Mouse (Mus musculus): ENCODE measurements around the gene Nt5c. TPM values are rescaled to one million over a fixed set of nuclear protein-coding genes. Genes with fewer than 3 reads are reported as not detected.
"Not testable (repeated sequence)": the region's sequence is repeated elsewhere in the genome, so short reads cannot be mapped to it uniquely, and the experiment has no call there.

Gene Nt5c
- total RNA-seq, 1 experiment, result 50.5 TPM

DNA sequence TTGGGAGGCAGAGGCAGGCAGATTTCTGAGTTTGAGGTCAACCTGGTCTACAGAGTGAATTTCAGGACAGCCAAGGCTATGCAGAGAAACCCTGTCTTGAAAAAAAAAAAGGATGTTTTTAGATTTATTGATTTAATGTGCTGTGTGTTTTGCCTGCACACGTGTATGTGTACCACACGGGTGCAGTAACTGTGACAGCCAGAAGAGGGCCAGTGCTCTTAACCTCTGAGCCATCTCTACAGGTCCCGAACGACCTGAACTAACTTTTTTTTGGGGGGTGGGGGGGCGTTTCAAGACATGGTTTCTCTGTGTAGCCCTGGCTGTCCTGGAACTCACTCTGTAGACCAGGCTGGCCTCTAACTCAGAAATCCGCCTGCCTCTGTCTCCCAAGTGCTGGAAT is 36.8 kb downstream of the Nt5c start:
- H3K36me3 ChIP-seq (ENCODE audit: control insufficient read depth, insufficient read depth, low read length, poor library complexity, severe bottlenecking); H3K4me3 ChIP-seq (ENCODE audit: insufficient read depth in 1 of 2, low read depth in 1 of 2, low read length in 2 of 2, poor library complexity in 1 of 2, severe bottlenecking in 1 of 2); DNase-seq (ENCODE audit: low read depth, low spot score); H3K9ac ChIP-seq (ENCODE audit: insufficient read depth, low read depth, low read length, poor library complexity, severe bottlenecking); H3K27ac ChIP-seq (ENCODE audit: insufficient read depth, low read depth, low read length, poor library complexity, severe bottlenecking); H3K4me1 ChIP-seq (ENCODE audit: control insufficient read depth in 2 of 2, insufficient read depth in 2 of 2, low read length in 2 of 2, poor library complexity in 1 of 2); H3K9me3 ChIP-seq (ENCODE audit: control insufficient read depth, insufficient read depth, low read depth, low read length); in situ Hi-C loops (cut with MboI; ENCODE audit: low sequenced_read_pairs in 2 of 2, unreplicated experiment in 2 of 2): not testable (repeated sequence)
- TF ChIP-seq ZNF384 (IDR thresholded peaks at IDR 0.05; ENCODE audit: low read depth, low read length), result 0 out of 2 replicates have a peak, but pooled peaks have one; percentile 7

DNA sequence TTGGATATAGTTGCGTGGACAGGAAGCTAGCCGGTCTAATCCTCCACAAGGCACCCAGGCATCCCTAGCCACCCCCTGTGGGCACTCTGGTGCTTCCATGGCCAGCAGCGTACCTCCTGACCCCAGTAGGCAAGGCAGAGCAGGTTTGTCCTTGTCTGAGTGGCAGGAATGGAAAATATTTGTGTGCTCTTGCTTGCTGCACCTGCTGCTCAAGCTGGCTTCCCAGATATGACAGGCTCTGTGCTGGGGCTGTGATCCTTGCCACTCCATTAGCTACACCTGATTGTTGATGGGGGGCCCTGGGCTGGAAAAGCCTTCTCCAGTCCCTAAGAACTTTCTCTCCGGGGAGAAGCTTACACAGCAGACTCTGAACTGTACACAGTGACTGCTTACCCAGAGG is 38.4 kb downstream of the Nt5c start:
- no peak overlapping the region for H3K4me3 ChIP-seq (ENCODE audit: insufficient read depth in 1 of 2, low read depth in 1 of 2, low read length in 2 of 2, poor library complexity in 1 of 2, severe bottlenecking in 1 of 2)
- in situ Hi-C loops (cut with MboI; ENCODE audit: low sequenced_read_pairs in 2 of 2, unreplicated experiment in 2 of 2), result no loop called here
- no peak overlapping the region for H3K9ac ChIP-seq (ENCODE audit: insufficient read depth, low read depth, low read length, poor library complexity, severe bottlenecking)
- DNase-seq (ENCODE audit: low read depth, low spot score), result no peak
- H3K9me3 ChIP-seq (ENCODE audit: control insufficient read depth, insufficient read depth, low read depth, low read length), result no peaks in the 10 kb centered on the region
- H3K36me3 ChIP-seq (ENCODE audit: control insufficient read depth, insufficient read depth, low read length, poor library complexity, severe bottlenecking), result no peaks in the 10 kb centered on the region
- H3K4me1 ChIP-seq (ENCODE audit: control insufficient read depth in 2 of 2, insufficient read depth in 2 of 2, low read length in 2 of 2, poor library complexity in 1 of 2), result peaks cover 2 to 7% of the 10 kb centered on the region in 2 experiments; a peak in 1 of 4 replicates
- no peak for TF ChIP-seq ZNF384 (IDR thresholded peaks at IDR 0.05; ENCODE audit: low read depth, low read length)
- TF ChIP-seq ZC3H11A (IDR thresholded peaks at IDR 0.05; ENCODE audit: borderline replicate concordance, low read depth, low read length), result no peak
- no peak for TF ChIP-seq MAFK (IDR thresholded peaks at IDR 0.05; ENCODE audit: insufficient read depth, low read depth, low read length)
- no peak for TF ChIP-seq CHD2 (IDR thresholded peaks at IDR 0.05; ENCODE audit: low read depth, low read length)
- TF ChIP-seq HCFC1 (IDR thresholded peaks at IDR 0.05; ENCODE audit: borderline replicate concordance, insufficient read depth, low read length), result no peak
- no peak overlapping the region for H3K27ac ChIP-seq (ENCODE audit: insufficient read depth, low read depth, low read length, poor library complexity, severe bottlenecking)

DNA sequence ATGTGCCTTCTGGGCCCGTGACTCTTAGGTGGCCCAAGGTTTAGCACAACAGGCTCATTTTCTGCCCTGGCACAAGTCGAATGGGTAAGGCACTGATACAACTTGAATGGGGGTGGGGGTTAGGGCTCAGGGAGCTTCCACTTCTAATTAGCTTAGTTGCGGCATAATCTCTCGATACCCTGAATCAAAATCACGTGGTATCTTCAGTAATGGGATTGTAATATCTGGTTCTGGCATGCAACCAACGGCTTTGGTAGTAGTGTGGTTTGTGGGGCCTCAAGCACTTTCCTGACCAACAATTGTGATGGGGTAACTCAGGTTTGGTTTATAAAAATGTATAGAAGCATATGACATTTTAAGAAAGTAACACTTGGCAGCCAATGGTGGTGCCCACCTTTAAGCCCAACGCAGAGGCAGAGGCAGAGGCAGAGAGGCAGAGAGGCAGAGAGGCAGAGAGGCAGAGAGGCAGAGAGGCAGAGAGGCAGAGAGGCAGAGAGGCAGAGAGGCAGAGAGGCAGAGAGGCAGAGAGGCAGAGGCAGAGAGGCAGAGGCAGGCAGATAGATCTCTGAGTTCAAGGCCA is 39.3 kb downstream of the Nt5c start:
- TF ChIP-seq MAFK (IDR thresholded peaks at IDR 0.05; ENCODE audit: insufficient read depth, low read depth, low read length) (no peak), HCFC1 (IDR thresholded peaks at IDR 0.05; ENCODE audit: borderline replicate concordance, insufficient read depth, low read length) (no peak), ZNF384 (IDR thresholded peaks at IDR 0.05; ENCODE audit: low read depth, low read length) (no peak), CHD2 (IDR thresholded peaks at IDR 0.05; ENCODE audit: low read depth, low read length) (no peak)
- H3K4me1 ChIP-seq (ENCODE audit: control insufficient read depth in 2 of 2, insufficient read depth in 2 of 2, low read length in 2 of 2, poor library complexity in 1 of 2), result peaks cover 2 to 7% of the 10 kb centered on the region in 2 experiments; a peak in 1 of 4 replicates
- H3K27ac ChIP-seq (ENCODE audit: insufficient read depth, low read depth, low read length, poor library complexity, severe bottlenecking), result no peak overlapping the region
- no peak for DNase-seq (ENCODE audit: low read depth, low spot score)
- H3K9ac ChIP-seq (ENCODE audit: insufficient read depth, low read depth, low read length, poor library complexity, severe bottlenecking), result no peak overlapping the region
- H3K9me3 ChIP-seq (ENCODE audit: control insufficient read depth, insufficient read depth, low read depth, low read length), result no peaks in the 10 kb centered on the region
- in situ Hi-C loops (cut with MboI; ENCODE audit: low sequenced_read_pairs in 2 of 2, unreplicated experiment in 2 of 2), result no loop called here
- no peak overlapping the region for H3K4me3 ChIP-seq (ENCODE audit: insufficient read depth in 1 of 2, low read depth in 1 of 2, low read length in 2 of 2, poor library complexity in 1 of 2, severe bottlenecking in 1 of 2)
- H3K36me3 ChIP-seq (ENCODE audit: control insufficient read depth, insufficient read depth, low read length, poor library complexity, severe bottlenecking), result no peaks in the 10 kb centered on the region

DNA sequence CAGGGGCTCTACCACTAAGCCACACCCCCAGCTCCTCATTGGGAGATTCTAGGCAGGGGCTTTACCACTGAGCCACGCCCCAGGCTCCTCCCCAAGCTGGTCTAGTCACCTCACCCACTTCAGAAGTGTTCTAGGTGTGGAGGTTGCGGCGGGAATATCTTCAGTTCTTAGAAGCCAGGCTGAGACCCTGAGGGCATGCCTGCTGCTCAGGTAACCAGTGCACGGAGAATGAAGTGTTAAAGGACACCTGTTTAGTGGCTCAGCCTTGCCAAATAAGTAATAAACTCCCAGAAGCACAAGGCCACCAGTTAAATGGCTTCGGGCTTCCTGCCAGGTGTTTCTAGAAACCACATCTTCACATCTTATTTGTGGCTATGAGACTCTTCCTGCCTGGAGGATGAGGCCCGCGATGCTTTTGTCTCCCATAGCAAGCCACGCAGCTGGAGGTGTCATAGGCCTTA is 39.9 kb downstream of the Nt5c start:
- no peak for DNase-seq (ENCODE audit: low read depth, low spot score)
- Histone ChIP-seq H3K9me3 (ENCODE audit: control insufficient read depth, insufficient read depth, low read depth, low read length) (no peaks in the 10 kb centered on the region), H3K9ac (ENCODE audit: insufficient read depth, low read depth, low read length, poor library complexity, severe bottlenecking) (no peak overlapping the region), H3K36me3 (ENCODE audit: control insufficient read depth, insufficient read depth, low read length, poor library complexity, severe bottlenecking) (no peaks in the 10 kb centered on the region), H3K4me1 (ENCODE audit: control insufficient read depth in 2 of 2, insufficient read depth in 2 of 2, low read length in 2 of 2, poor library complexity in 1 of 2) (peaks cover 4 to 7% of the 10 kb centered on the region in 2 experiments; a peak in 2 of 4 replicates), H3K4me3 (ENCODE audit: insufficient read depth in 1 of 2, low read depth in 1 of 2, low read length in 2 of 2, poor library complexity in 1 of 2, severe bottlenecking in 1 of 2) (no peak overlapping the region), H3K27ac (ENCODE audit: insufficient read depth, low read depth, low read length, poor library complexity, severe bottlenecking) (no peak overlapping the region)
- TF ChIP-seq ZNF384 (IDR thresholded peaks at IDR 0.05; ENCODE audit: low read depth, low read length) (no peak), ZC3H11A (IDR thresholded peaks at IDR 0.05; ENCODE audit: borderline replicate concordance, low read depth, low read length) (no peak), MAFK (IDR thresholded peaks at IDR 0.05; ENCODE audit: insufficient read depth, low read depth, low read length) (no peak), HCFC1 (IDR thresholded peaks at IDR 0.05; ENCODE audit: borderline replicate concordance, insufficient read depth, low read length) (no peak), CHD2 (IDR thresholded peaks at IDR 0.05; ENCODE audit: low read depth, low read length) (no peak)
- in situ Hi-C loops (cut with MboI; ENCODE audit: low sequenced_read_pairs in 2 of 2, unreplicated experiment in 2 of 2), result no loop called here

DNA sequence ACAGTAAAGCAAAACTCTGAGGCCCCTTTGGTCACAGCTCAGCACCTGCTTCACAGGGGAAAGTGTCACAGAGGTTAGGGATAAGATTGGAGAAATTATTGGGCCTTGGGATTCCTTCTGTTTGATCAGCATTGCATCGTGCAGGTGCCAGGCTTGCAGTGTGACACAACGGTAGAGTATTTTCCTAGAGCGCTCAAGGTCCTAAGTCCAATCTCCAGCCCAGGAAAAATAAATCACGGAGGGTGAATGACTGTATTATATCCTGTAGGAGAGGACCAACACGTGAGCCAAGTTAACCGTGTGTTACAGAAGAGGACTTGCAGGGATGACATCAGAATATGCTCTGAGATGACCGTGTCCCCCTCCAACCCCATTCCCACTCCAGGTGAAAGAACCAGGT is 41.5 kb downstream of the Nt5c start:
- Histone ChIP-seq H3K4me1 (ENCODE audit: control insufficient read depth in 2 of 2, insufficient read depth in 2 of 2, low read length in 2 of 2, poor library complexity in 1 of 2) (peaks cover 0 to 1% of the 10 kb centered on the region in 2 experiments; a peak in 1 of 4 replicates), H3K27ac (ENCODE audit: insufficient read depth, low read depth, low read length, poor library complexity, severe bottlenecking) (no peak overlapping the region), H3K36me3 (ENCODE audit: control insufficient read depth, insufficient read depth, low read length, poor library complexity, severe bottlenecking) (no peaks in the 10 kb centered on the region), H3K4me3 (ENCODE audit: insufficient read depth in 1 of 2, low read depth in 1 of 2, low read length in 2 of 2, poor library complexity in 1 of 2, severe bottlenecking in 1 of 2) (no peak overlapping the region), H3K9ac (ENCODE audit: insufficient read depth, low read depth, low read length, poor library complexity, severe bottlenecking) (no peak overlapping the region), H3K9me3 (ENCODE audit: control insufficient read depth, insufficient read depth, low read depth, low read length) (no peaks in the 10 kb centered on the region)
- no peak for DNase-seq (ENCODE audit: low read depth, low spot score)
- no peak for TF ChIP-seq ZC3H11A (IDR thresholded peaks at IDR 0.05; ENCODE audit: borderline replicate concordance, low read depth, low read length)
- no peak for TF ChIP-seq HCFC1 (IDR thresholded peaks at IDR 0.05; ENCODE audit: borderline replicate concordance, insufficient read depth, low read length)
- TF ChIP-seq CHD2 (IDR thresholded peaks at IDR 0.05; ENCODE audit: low read depth, low read length), result no peak
- TF ChIP-seq MAFK (IDR thresholded peaks at IDR 0.05; ENCODE audit: insufficient read depth, low read depth, low read length), result no peak
- TF ChIP-seq ZNF384 (IDR thresholded peaks at IDR 0.05; ENCODE audit: low read depth, low read length), result no peak
- in situ Hi-C loops (cut with MboI; ENCODE audit: low sequenced_read_pairs in 2 of 2, unreplicated experiment in 2 of 2), result no loop called here

Measured in ES-E14 (cell line).